ENCODE assay signal across 27 mouse cellular contexts in the genomic region with DNA sequence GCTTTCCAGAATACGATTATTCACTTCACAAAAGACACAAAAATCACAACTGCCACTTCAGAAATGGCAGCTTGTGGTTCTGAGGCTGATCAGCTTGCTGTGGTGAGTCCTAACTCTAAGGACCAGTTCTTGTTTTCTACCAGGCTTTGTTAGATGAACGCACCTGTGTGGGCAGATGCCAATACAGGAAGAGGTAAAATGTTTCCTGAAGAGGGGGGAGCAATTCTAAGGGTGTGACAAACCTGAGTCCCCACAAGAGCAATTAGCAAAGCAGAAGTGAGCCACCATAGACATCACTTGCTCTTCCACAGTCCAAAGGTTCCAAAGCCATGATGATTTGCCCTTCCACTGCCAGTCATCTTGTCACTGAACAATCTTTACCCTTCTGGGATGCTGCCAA. TPM values are rescaled to one million over a fixed set of nuclear protein-coding genes. Genes with fewer than 3 reads are reported as not detected.
DNase-seq lines count a peak whose midpoint lies in the region; ATAC-seq lines count a peak whose summit lies in the region.
"Had no signal": no experiment of that assay in that cellular context is flagged by ENCODE, and none has a peak within 500 bp of the region (broad histone marks: within the 10 kb centered on the region; RNA-seq: fewer than 3 reads in every experiment).

No protein-coding gene starts in this region.

- no peaks in the 10 kb centered on the region for H3K27me3 ChIP-seq in heart, embryonic 11.5 days (ENCODE audit: control insufficient read depth, insufficient read depth, low read length)
- H3K27me3 ChIP-seq: embryonic facial prominence, embryonic 13.5 days; forebrain, embryonic 12.5 days; forebrain, embryonic 15.5 days; hindbrain, embryonic 12.5 days; hindbrain, embryonic 15.5 days; intestine, embryonic 15.5 days; Patski had no signal

- no peak overlapping the region for H3K9ac ChIP-seq in heart, embryonic 11.5 days (ENCODE audit: low read depth, low read length)
- H3K9ac ChIP-seq: embryonic facial prominence, embryonic 13.5 days; forebrain, embryonic 12.5 days; forebrain, embryonic 15.5 days; hindbrain, embryonic 12.5 days; hindbrain, embryonic 15.5 days; intestine, embryonic 15.5 days had no signal

- H3K4me1 ChIP-seq in heart, embryonic 11.5 days (ENCODE audit: control insufficient read depth, insufficient read depth, low read length): no peaks in the 10 kb centered on the region
- H3K4me1 ChIP-seq: embryonic facial prominence, embryonic 10.5 days; embryonic facial prominence, embryonic 13.5 days; forebrain, embryonic 12.5 days; forebrain, embryonic 15.5 days; heart, embryonic 10.5 days; hindbrain, embryonic 15.5 days; intestine, embryonic 15.5 days had no signal

- H3K4me3 ChIP-seq in heart, embryonic 11.5 days (ENCODE audit: low read depth, low read length): no peak overlapping the region
- H3K4me3 ChIP-seq: embryonic facial prominence, embryonic 10.5 days; embryonic facial prominence, embryonic 13.5 days; erythroblast, embryonic 14.5 days; forebrain, embryonic 12.5 days; forebrain, embryonic 15.5 days; gastrocnemius, adult 2 months; heart, adult 2 months; heart, embryonic 10.5 days; hindbrain, embryonic 12.5 days; hindbrain, embryonic 15.5 days; intestine, embryonic 15.5 days had no signal

- no peaks in the 10 kb centered on the region for H3K36me3 ChIP-seq in heart, embryonic 11.5 days (ENCODE audit: control insufficient read depth, insufficient read depth, low read length)
- H3K36me3 ChIP-seq: embryonic facial prominence, embryonic 10.5 days; embryonic facial prominence, embryonic 13.5 days; forebrain, embryonic 12.5 days; forebrain, embryonic 15.5 days; G1E; heart, embryonic 10.5 days; hindbrain, embryonic 12.5 days; hindbrain, embryonic 15.5 days; intestine, embryonic 15.5 days had no signal

- H3K9me3 ChIP-seq in heart, embryonic 11.5 days (replicated peaks; ENCODE audit: control insufficient read depth, low read length): no peaks in the 10 kb centered on the region
- H3K9me3 ChIP-seq: embryonic facial prominence, embryonic 10.5 days; embryonic facial prominence, embryonic 13.5 days; forebrain, embryonic 12.5 days; forebrain, embryonic 15.5 days; heart, embryonic 10.5 days; hindbrain, embryonic 12.5 days; hindbrain, embryonic 15.5 days; intestine, embryonic 15.5 days had no signal

- H3K27ac ChIP-seq in heart, embryonic 11.5 days (ENCODE audit: low read depth, low read length): no peak overlapping the region
- H3K27ac ChIP-seq: embryonic facial prominence, embryonic 10.5 days; embryonic facial prominence, embryonic 13.5 days; forebrain, embryonic 12.5 days; forebrain, embryonic 15.5 days; gastrocnemius, adult 2 months; heart, adult 2 months; heart, embryonic 10.5 days; hindbrain, embryonic 12.5 days; hindbrain, embryonic 15.5 days; intestine, embryonic 15.5 days had no signal

- DNase-seq in spleen, postnatal 36 days (ENCODE audit: low spot score in 2 of 2): peak; percentile 75 to 77
- no peak for DNase-seq in spleen, adult 12 weeks (ENCODE audit: low spot score)
- DNase-seq in frontal cortex, postnatal 14 days (ENCODE audit: low spot score in 2 of 2): no peak
- DNase-seq in frontal cortex, adult 2 months (ENCODE audit: extremely low spot score in 1 of 2, low spot score in 1 of 2): no peak
- DNase-seq: adrenal gland, postnatal 10 days; adrenal gland, postnatal 36 days; cerebellum, adult 2 months; cerebellum, adult 9-11 months; cerebellum, postnatal 25 days; embryo, embryonic 11 days; gastrocnemius, adult 2 months; gastrocnemius, postnatal 14 days; heart, adult 2 months had no signal

- WGBS in heart, embryonic 11.5 days (ENCODE audit: insufficient replicate concordance): 80% methylated on average over 2 of the region's 2 CpGs

- no peak overlapping the region for H3K4me2 ChIP-seq in heart, embryonic 11.5 days
- H3K4me2 ChIP-seq: embryonic facial prominence, embryonic 13.5 days; forebrain, embryonic 12.5 days; forebrain, embryonic 15.5 days; hindbrain, embryonic 12.5 days; hindbrain, embryonic 15.5 days; intestine, embryonic 15.5 days had no signal

- ATAC-seq in common myeloid progenitor, adult 5-6 weeks (replicated peaks; ENCODE audit: low read depth, poor library complexity, severe bottlenecking): peak; percentile 32; the same call in 1 of the 2 replicates
- peak; percentile 96 for ATAC-seq in neutrophil, adult 5-6 weeks (ENCODE audit: extremely low read depth, insufficient number of reproducible peaks, low FRiP score, poor library complexity, severe bottlenecking)
- ATAC-seq in heart, embryonic 11.5 days (replicated peaks; ENCODE audit: insufficient number of reproducible peaks, low FRiP score, low TSS enrichment): no peak
- ATAC-seq: forebrain, embryonic 15.5 days; intestine, embryonic 15.5 days; Patski had no signal

RNA-seq across cellular contexts. Expression of a gene that starts 20.4 kb away (rescaled TPM):
- total RNA-seq in common myeloid progenitor, adult 5-6 weeks (2017): 62.2 and 67.0 TPM in 2 replicates
- 373 and 393 TPM in 2 replicates for total RNA-seq in neutrophil, adult 5-6 weeks (2017)
- 5.6 and 6.8 TPM in 2 replicates for polyA plus RNA-seq in heart, embryonic 11.5 days (2014; fragmentation: Nextera tagmentation; extraction: Ambion mirVana)
- polyA plus RNA-seq in frontal cortex, adult 2 months (2012; rRNA removed): 56.7 and 67.5 TPM in 2 replicates

Comparison
In these comparisons a context has a peak if more than half of its experiments do, and no peak if none do; other contexts are left out.
1. DNase-seq: peak in spleen, postnatal 36 days (2 of 2); none in spleen, adult 12 weeks (single experiment), frontal cortex, postnatal 14 days (0 of 2) and frontal cortex, adult 2 months (0 of 2).